Mouse (Mus musculus): ENCODE data around the gene Ppp2r3d. TPM values are rescaled to one million over a fixed set of nuclear protein-coding genes. Genes with fewer than 3 reads are reported as not detected.

Gene Ppp2r3d
- 109 and 115 TPM in 2 replicates for polyA plus RNA-seq (2015; fragmentation: Nextera tagmentation; extraction: Ambion mirVana)

DNA sequence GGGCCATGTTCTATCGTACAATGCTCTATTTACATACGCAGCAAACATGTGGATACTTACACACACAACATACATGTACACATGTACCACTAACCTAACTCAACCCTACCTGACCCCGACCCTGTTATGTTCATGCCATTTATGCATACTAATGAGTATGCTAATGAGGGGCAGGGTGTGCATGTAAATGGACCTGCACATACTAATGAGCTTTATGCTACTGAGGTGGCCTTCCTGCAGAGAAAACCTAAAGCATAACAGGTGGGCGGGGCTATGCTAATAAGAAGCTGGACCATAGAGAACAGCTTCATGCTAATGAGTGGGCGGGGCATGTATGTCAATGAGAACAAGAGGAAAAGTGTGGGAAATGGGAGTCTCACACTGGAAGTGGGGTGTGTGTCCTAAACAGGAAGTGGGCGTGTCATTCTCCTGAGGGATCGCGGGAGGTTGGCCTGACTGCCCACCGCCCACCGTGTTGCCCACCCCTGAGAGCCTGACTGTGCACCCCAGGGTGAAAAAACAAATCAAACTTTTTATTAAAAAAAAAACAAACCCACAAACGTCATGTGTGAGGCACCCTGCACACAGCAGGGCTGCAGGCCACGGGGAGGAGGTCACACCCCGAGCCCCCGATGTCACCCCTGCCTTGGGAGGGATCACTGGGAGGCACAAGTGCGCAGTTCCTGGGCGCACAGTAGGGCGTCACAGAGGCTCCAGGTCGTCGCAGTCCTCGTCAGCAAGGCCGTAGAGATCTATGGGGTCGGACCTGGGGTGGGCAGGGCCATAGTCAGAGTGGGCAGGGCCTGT lies at the start of gene Ppp2r3d:
Gene Ppp2r3d (minus strand): TSS at position 803 of the 807 bp plus-strand sequence.

GRCm38 (mm10) chr9:124493693-124494092 lies 17.0 kb upstream of the Ppp2r3d start, which contains the start of gene Gm21836:
TSS of gene Gm21836 (minus strand) at chr9:124493793.

Other genes starting within 250 kb of the Ppp2r3d start
- 9.0 and 10.3 TPM in 2 replicates for gene 2010315B03Rik, start 164.2 kb downstream of the Ppp2r3d start, polyA plus RNA-seq (2015; fragmentation: Nextera tagmentation; extraction: Ambion mirVana)
- not detected in 2 replicates for gene Gm21836, start 16.9 kb upstream of the Ppp2r3d start, polyA plus RNA-seq (2015; fragmentation: Nextera tagmentation; extraction: Ambion mirVana)